Mouse (Mus musculus) R1 (cell line): Measurements from ENCODE around the gene Lax1.

Experiments
- DNase-seq: peaks from one replicate; pipeline ENCODE4 v3.0.0-alpha.2; 2018; ENCODE audit warnings: low read depth, low spot score

Gene Lax1

GRCm38 (mm10) chr1:133632168-133632567, 57.7 kb downstream of the Lax1 start:
- DNase-seq: no peak
